Mouse (Mus musculus) cerebellum, adult (tissue): ENCODE results near the gene Gm12845.
"Not testable (repeated sequence)": the region's sequence is repeated elsewhere in the genome, so short reads cannot be mapped to it uniquely, and the experiment has no call there.

ENCODE experiments used
- ATAC-seq: cut with Nextera tagmentation; 2 replicates; pipeline ENCODE4 v1.9.2; 2017; ENCODE audit warnings: mild to moderate bottlenecking, moderate library complexity, mixed read lengths; ENCODE audit not compliant: insufficient number of reproducible peaks, low FRiP score, low TSS enrichment

Gm12845 gene

GRCm38 (mm10) chr4:117724112-117724511 lies at the start of gene Gm12845:
TSS of gene Gm12845 (plus strand) at chr4:117724412.
- ATAC-seq = no peak

GRCm38 (mm10) chr4:117676903-117677302 lies 47.3 kb upstream of the Gm12845 start:
- ATAC-seq = peak; percentile 67; the same call in 1 of the 2 replicates

- no peak for ATAC-seq
These were observed 43.2 kb upstream of the Gm12845 start for GRCm38 (mm10) chr4:117680963-117681362.

GRCm38 (mm10) chr4:117681931-117682461 lies 42.2 kb upstream of the Gm12845 start, which contains the start of gene Dmap1:
TSS of gene Dmap1 (minus strand) at chr4:117682273.
- peak; percentile 80 for ATAC-seq

DNA sequence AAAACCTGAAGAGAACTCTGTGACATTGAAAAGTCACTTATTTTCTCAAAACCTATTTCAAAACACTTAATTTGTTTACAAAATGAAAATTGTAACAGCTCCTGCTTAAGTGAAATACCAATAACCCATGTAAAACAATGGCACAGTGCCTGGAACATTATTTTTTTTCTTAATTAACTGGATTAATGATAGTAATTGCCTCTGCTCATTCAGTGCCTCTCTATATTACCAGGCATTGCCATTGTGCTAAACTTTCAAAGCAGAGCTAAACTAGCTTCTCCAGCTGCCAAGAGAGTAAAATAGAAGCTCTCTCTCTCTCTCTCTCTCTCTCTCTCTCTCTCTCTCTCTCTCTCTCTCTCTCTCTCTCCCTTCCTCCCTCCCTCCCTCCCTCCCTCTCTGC lies 41.7 kb upstream of the Gm12845 start:
- ATAC-seq = no peak

- ATAC-seq = no peak
These were observed 41.0 kb upstream of the Gm12845 start for GRCm38 (mm10) chr4:117683048-117683768.

GRCm38 (mm10) chr4:117686354-117686753 lies 37.9 kb upstream of the Gm12845 start:
- no peak for ATAC-seq

- ATAC-seq = no peak
These were observed 18.9 kb upstream of the Gm12845 start for GRCm38 (mm10) chr4:117705361-117705760.

DNA sequence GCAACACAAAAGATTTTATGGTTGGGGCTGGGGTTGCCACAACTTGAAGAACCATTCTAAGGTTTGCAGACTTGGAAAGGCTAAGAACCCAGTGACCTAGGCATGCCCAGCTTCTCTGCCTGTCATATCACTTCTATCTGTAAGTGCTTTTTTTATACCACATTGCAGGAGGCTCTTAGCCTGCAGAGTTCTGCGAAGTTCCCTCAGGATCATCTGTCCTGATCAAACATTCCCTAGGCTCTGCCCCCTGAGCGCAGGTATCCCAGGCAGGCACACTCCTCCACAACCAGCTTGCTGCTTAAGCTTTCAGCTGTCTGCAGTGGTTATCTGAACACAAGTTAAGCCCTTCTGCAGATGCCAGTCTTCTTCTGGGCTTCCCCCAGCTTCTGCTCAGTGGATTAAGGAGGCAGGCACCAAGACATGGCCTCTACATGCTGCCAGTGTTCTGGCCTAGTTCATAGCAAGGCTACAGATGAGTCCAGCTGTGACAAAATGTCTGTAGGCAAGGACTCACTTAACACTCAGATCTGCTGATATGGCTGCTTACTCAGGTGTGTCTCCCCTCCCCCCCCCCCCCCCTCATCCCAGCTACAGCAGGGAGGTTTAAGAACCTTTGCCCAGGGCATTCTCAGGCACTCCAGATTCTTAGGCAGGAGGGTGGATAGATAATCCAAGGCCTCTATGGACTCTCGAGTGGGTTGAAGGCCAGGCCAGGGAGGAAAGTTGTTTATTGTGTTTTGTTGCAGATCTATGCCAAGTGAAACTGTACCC lies 15.2 kb upstream of the Gm12845 start:
- no peak for ATAC-seq

GRCm38 (mm10) chr4:117712314-117712713 lies 11.9 kb upstream of the Gm12845 start:
- ATAC-seq = no peak

DNA sequence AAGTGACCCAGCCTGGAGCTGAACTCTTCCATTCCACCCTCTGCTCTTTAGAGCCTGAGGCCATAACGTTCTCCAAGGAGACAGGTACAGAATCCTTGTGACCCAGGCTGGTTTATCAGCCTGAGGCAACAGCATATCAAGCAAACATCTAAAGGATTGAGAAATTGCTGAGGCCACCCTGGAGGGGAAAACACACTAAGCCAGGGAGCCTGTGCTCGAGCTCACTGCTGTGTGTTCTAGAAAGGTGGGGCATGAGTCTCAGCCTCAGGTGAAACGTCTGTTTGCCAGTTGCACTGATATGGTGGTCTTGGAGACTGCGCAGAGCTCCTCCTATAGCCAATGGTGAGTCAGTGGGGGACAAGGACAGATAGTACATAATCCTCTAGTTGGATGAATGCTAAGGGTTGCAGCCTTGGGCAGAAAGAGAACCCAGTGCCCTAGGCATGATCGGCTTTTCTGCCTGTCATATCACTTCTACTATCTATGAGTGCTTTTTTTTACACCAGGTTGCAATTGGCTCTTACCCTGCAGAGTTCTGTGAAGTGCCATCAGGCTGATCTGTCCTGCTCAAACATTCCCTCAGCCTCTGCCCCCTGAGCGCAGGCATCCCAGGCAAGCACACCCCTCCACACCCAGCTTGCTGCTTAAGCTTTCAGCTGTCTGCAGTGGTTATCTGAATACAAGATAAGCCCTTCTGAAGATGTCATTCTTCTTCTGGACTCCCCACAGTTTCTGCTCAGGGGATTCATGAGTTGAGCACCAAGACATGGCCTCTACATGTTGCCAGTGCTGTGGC lies 10.7 kb upstream of the Gm12845 start:
- ATAC-seq = no peak

- no peak for ATAC-seq
These were observed 7.7 kb downstream of the Gm12845 start for GRCm38 (mm10) chr4:117731926-117732325.

GRCm38 (mm10) chr4:117737559-117737958 lies 13.3 kb downstream of the Gm12845 start:
- no peak for ATAC-seq

GRCm38 (mm10) chr4:117752469-117752868 lies 28.3 kb downstream of the Gm12845 start:
- ATAC-seq = not testable (repeated sequence)

- ATAC-seq = no peak
These were observed 35.9 kb downstream of the Gm12845 start for GRCm38 (mm10) chr4:117760151-117760550.

- ATAC-seq = no peak
These were observed 41.2 kb downstream of the Gm12845 start, which contains the start of gene Klf17 for GRCm38 (mm10) chr4:117765416-117765815. TSS of gene Klf17 (minus strand) at chr4:117765648.

DNA sequence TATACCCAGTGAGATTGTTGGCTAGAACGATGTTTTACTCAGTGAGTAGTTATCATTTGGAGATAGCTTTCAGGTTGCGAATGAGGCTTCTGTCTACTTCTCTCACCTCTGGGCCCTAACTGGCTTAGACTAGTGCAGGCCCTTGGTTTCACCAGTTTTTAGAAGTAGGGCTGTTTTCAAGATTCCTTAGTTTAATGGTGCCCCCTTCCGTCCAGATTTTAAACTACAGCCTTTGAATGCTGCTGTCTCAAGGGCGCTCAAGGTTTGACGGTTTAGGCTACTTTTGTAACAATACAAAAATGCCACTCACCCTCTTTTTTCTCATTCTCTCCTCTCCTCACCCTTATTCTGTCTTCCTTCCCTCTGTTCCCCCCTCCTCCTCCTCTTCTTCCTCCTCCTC lies 46.7 kb downstream of the Gm12845 start:
- ATAC-seq = no peak

DNA sequence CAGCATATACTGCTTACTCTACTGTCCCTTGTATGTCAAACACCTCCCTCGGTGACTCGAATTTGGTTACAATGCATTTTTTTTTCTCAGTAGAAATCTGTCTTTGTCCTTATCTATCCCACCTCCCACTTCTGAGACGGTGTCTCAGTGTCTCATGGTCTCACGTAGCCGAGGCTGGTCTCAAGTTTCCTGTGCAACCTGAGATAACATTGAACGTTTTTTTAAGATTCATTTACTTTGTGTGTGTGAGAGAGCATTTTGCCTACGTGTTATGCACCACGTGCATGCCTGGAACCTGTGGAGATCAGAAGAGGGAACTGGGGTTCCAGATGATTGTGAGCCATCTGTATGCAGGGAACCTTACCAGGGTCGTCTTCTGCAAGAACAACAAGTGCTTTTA lies 48.7 kb downstream of the Gm12845 start:
- no peak for ATAC-seq
